Mouse (Mus musculus) G1E (cell line): ENCODE data around the gene Ppt1. TPM values are rescaled to one million over a fixed set of nuclear protein-coding genes. Genes with fewer than 3 reads are reported as not detected.
A peak's percentile ranks its signal among the peaks of the same experiment; 100 is the strongest.

Experiments used
- ATAC-seq: 2 replicates; pipeline ENCODE4 v1.8.0; 2016; ENCODE audit warnings: mild to moderate bottlenecking; ENCODE audit not compliant: insufficient number of reproducible peaks, poor library complexity, low FRiP score, severe bottlenecking; ENCODE audit errors: extremely low read depth
- DNase-seq: peaks from one replicate; pipeline ENCODE4 v3.0.0; 2012; ENCODE audit warnings: low spot score
- H3K27me3 ChIP-seq: 2 replicates; pipeline ENCODE4 v1.6.1; 2012; ENCODE audit warnings: mild to moderate bottlenecking, low read length, inconsistent platforms; ENCODE audit not compliant: insufficient read depth
- H3K36me3 ChIP-seq: replicated peaks from 2 replicates; pipeline ENCODE3; 2012; ENCODE audit warnings: mild to moderate bottlenecking, inconsistent platforms
- H3K4me1 ChIP-seq: 2 replicates; pipeline ENCODE4 v1.6.1; 2012; ENCODE audit warnings: low read depth, low read length, inconsistent platforms, mixed read lengths; ENCODE audit not compliant: insufficient read depth
- H3K4me3 ChIP-seq: 2 replicates; pipeline ENCODE4 v1.5.1; 2012; ENCODE audit warnings: low read depth, mild to moderate bottlenecking, inconsistent platforms, low read length, moderate library complexity, mixed read lengths
- H3K9me3 ChIP-seq: replicated peaks from 2 replicates; pipeline ENCODE4 v1.6.1; 2012; ENCODE audit warnings: inconsistent platforms
- CTCF ChIP-seq: IDR thresholded peaks from 2 replicates; pipeline ENCODE4 v1.5.1; 2012; ENCODE audit warnings: low read depth, low read length, inconsistent platforms, mixed read lengths
- GATA1 ChIP-seq: IDR thresholded peaks from 2 replicates; pipeline ENCODE4 v1.6.1; 2012; ENCODE audit warnings: borderline replicate concordance, low read length, inconsistent platforms, mixed read lengths
- GATA2 ChIP-seq: IDR thresholded peaks from 2 replicates; pipeline ENCODE4 v1.6.1; 2012; ENCODE audit warnings: low read depth, low read length, inconsistent platforms, borderline replicate concordance
- POLR2AphosphoS5 ChIP-seq: IDR thresholded peaks from 2 replicates; pipeline ENCODE4 v1.6.1; 2012; ENCODE audit warnings: low read depth, low read length, inconsistent platforms; ENCODE audit not compliant: insufficient replicate concordance
- TAL1 ChIP-seq: conservative IDR thresholded peaks from 2 replicates; pipeline ENCODE4 v1.6.1; 2012; ENCODE audit warnings: low read depth, low read length, inconsistent platforms, mixed read lengths
- polyA plus RNA-seq: library from polyadenylated mRNA; stranded (reverse); fragments of >175 nt; gene quantifications from 2 replicates; pipeline ENCODE4 v1.2.3, GENCODE M21; 2012
- total RNA-seq, 2 experiments: library from RNA; stranded (forward) in 1 of 2; stranded (reverse) in 1 of 2; fragments of 200-1000 nt in 1 of 2; fragments of >200 nt in 1 of 2; fragmentation: Nextera tagmentation in 1 of 2; gene quantifications; 2 replicates each; pipeline ENCODE4 v1.2.3; 2014 to 2017

Gene Ppt1
- total and polyA plus RNA-seq, 3 experiments: 9.3 to 70.4 (median 52.0) TPM

DNA sequence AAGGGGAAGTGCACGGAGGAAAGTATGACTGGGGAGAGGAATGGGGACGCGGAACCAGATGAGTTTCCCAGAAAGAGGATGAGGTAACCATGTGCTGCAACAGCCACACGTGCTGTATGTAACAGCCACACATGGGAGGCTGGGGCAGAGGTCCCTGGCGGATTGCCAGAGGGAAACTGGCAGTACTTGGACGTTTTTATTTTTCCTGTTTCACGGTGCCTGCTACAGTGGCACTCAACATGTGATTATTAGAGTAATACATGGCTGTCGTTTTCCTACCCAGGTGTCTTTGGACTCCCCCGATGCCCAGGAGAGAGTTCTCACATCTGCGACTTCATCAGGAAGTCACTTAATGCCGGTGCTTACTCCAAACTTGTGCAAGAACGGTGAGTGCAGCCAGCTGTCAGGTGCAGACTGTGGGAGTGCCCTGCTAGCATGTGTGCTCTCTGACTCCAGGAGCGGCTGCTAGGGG, 12.1 kb downstream of the Ppt1 start:
- Histone ChIP-seq H3K4me1 (no peaks in the 10 kb centered on the region), H3K9me3 (no peaks in the 10 kb centered on the region), H3K4me3 (no peak overlapping the region), H3K36me3 (peaks cover 87% of the 10 kb centered on the region), H3K27me3 (no peaks in the 10 kb centered on the region)
- ATAC-seq (no peak), DNase-seq (no peak)
- no peak for TF ChIP-seq CTCF
- no peak for TF ChIP-seq TAL1
- no peak for TF ChIP-seq POLR2AphosphoS5
- TF ChIP-seq GATA2: no peak
- TF ChIP-seq GATA1: no peak

GRCm38 (mm10) chr4:122851535-122851934, 15.5 kb downstream of the Ppt1 start:
- Histone ChIP-seq H3K36me3 (peaks cover 91% of the 10 kb centered on the region), H3K27me3 (no peaks in the 10 kb centered on the region), H3K4me1 (no peaks in the 10 kb centered on the region), H3K4me3 (no peak overlapping the region), H3K9me3 (no peaks in the 10 kb centered on the region)
- TF ChIP-seq GATA1: no peak
- no peak for TF ChIP-seq GATA2
- TF ChIP-seq POLR2AphosphoS5: no peak
- TF ChIP-seq CTCF: no peak
- no peak for TF ChIP-seq TAL1
- no peak for ATAC-seq
- no peak for DNase-seq

DNA sequence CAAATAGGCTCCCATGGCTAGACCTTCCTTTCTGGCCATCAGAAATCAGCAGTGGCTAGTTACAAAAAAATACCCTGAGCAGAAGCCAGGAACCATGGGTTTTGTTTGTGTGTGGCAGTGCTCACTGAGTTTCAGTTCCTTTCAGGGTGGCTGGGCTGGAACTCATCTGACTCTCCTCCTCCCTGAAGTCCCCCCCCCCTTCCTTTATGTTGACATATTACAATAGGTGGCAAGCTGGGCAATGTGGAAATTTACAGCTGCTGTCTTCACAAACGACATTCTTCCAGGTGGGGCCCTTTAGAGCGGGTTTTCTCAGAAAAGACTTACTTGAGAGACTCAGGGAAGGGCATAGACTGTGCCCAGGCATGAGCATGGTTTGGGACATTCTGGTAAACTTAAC, 17.6 kb downstream of the Ppt1 start:
- Histone ChIP-seq H3K4me1 (peaks cover 9% of the 10 kb centered on the region), H3K9me3 (no peaks in the 10 kb centered on the region), H3K4me3 (no peak overlapping the region), H3K36me3 (peaks cover 93% of the 10 kb centered on the region), H3K27me3 (no peaks in the 10 kb centered on the region)
- no peak for TF ChIP-seq TAL1
- ATAC-seq: no peak
- DNase-seq: no peak

DNA sequence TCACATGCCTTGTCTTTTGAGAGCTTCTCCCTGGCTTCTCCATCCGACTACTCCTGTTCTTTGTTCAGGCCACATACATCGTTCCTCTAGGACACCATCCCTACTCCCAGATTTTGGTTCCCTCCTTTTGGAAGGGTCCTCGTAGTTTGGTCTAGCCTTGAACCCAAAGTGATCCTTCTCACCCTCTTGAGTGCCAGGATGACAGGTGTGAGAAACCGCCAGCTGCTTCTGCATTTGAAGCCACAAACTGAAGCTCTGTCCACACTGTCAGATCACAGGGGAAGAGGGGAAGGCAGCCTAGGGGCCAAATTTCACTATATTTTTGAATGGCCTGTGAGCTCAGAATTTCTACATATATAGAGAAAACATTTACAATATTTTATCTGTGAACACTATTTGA, 18.7 kb downstream of the Ppt1 start:
- peaks cover 9% of the 10 kb centered on the region for H3K4me1 ChIP-seq
- TF ChIP-seq CTCF (no peak), GATA2 (no peak), GATA1 (no peak), TAL1 (no peak), POLR2AphosphoS5 (no peak)
- H3K27me3 ChIP-seq: no peaks in the 10 kb centered on the region
- no peak for ATAC-seq
- H3K4me3 ChIP-seq: no peak overlapping the region
- DNase-seq: no peak
- peaks cover 93% of the 10 kb centered on the region for H3K36me3 ChIP-seq
- H3K9me3 ChIP-seq: no peaks in the 10 kb centered on the region

DNA sequence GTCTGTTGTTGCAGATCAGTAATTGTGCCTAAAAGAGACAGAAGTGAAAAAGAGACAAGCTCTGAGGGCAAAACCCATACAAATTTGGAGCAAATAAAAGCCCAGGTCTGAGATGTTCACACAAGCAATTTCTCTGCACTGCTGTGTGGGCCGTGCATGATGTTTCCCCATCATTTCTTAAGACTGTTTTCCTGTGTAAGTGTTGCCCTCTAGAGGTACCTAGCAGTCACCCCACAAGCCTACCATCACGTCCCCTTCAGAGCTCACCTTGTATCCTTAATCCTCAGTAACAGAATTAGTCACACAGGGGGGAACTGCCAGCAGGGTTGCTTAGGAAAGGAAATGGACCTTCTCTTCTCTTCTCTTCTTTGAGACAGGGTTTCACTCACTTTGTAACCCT, 21.9 kb downstream of the Ppt1 start:
- H3K4me3 ChIP-seq: no peak overlapping the region
- ATAC-seq (0 out of 2 replicates have a peak, but pooled peaks have one; percentile 32), DNase-seq (no peak)
- no peaks in the 10 kb centered on the region for H3K27me3 ChIP-seq
- TF ChIP-seq TAL1 (no peak), CTCF (no peak), POLR2AphosphoS5 (no peak), GATA1 (no peak), GATA2 (no peak)
- peaks cover 9% of the 10 kb centered on the region for H3K4me1 ChIP-seq
- no peaks in the 10 kb centered on the region for H3K9me3 ChIP-seq
- peaks cover 89% of the 10 kb centered on the region for H3K36me3 ChIP-seq

DNA sequence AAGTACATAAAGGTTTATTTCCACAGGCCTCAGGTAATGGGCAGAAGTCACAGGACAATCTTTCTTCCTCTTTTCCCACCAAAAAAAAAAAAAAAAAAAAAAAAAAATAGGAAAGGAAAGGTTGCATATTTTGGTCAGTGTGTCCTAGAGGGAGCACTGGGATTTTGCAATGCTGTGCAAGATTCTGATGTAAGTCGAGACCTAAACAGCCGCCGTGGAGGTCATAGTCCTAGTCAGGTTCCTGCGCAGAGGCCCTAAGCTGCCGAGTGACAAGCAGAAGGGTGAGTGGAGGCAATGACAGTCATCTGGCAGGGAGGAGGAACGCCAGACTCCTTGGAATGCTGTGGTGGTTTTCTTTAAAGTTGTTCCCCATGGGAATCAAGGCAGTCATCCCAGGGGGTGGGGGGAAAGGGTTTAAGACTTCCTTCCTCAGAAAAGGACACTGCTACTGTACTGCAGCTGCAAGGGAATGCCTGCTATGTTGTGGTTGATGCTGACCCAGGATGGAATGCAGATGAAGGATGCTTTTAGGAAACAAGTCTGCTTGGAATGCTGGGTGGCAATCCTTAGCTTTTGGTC, 23.1 kb downstream of the Ppt1 start:
- ATAC-seq (no peak), DNase-seq (no peak)
- H3K4me1 ChIP-seq: peaks cover 9% of the 10 kb centered on the region
- H3K9me3 ChIP-seq: no peaks in the 10 kb centered on the region
- no peaks in the 10 kb centered on the region for H3K27me3 ChIP-seq
- H3K4me3 ChIP-seq: no peak overlapping the region
- H3K36me3 ChIP-seq: peaks cover 89% of the 10 kb centered on the region
- TF ChIP-seq GATA1 (no peak), GATA2 (no peak), POLR2AphosphoS5 (no peak), CTCF (no peak), TAL1 (no peak)

DNA sequence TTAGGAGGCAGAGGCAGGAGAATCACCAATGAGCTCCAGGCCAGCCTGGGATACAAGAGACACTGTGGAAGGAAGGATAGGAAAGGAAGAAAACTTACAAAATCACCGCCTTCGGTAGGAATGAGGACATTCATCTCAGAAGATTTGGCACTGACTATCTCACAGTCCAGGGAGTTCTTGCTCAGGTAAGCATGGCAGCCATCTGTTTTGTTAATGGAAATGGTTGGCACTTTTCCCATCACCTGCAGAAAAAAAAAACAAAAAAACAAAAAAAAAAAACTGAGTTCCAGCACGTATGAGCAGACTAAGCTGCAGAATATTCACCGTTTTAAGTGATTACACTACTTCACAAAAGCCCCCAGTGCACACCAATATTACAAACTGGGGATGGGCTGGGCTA, 25.8 kb downstream of the Ppt1 start:
- Histone ChIP-seq H3K36me3 (peaks cover 88% of the 10 kb centered on the region), H3K9me3 (no peaks in the 10 kb centered on the region), H3K4me3 (no peak overlapping the region), H3K4me1 (peaks cover 9% of the 10 kb centered on the region), H3K27me3 (no peaks in the 10 kb centered on the region)
- no peak for ATAC-seq
- DNase-seq: no peak
- no peak for TF ChIP-seq TAL1
- no peak for TF ChIP-seq POLR2AphosphoS5
- no peak for TF ChIP-seq GATA2
- no peak for TF ChIP-seq GATA1
- TF ChIP-seq CTCF: no peak
